Mouse (Mus musculus) embryonic fibroblast, embryonic 13.5 days (primary cell): ENCODE data around the gene Zmym1.

Experiments used
- CTCF ChIP-seq: IDR thresholded peaks from 2 replicates; pipeline ENCODE4 v1.5.1; 2011; ENCODE audit warnings: mild to moderate bottlenecking, control low read depth, low read length, moderate library complexity, borderline replicate concordance; ENCODE audit not compliant: insufficient read depth
- POLR2A ChIP-seq: IDR thresholded peaks from 2 replicates; pipeline ENCODE4 v1.6.1; 2011; ENCODE audit warnings: low read depth, mild to moderate bottlenecking, control low read depth, low read length, moderate library complexity

GRCm38 (mm10) chr4:127085761-127086160 lies 24.8 kb upstream of the Zmym1 start:
- no peak for TF ChIP-seq POLR2A
- TF ChIP-seq CTCF = no peak
